Mouse (Mus musculus): ENCODE data around the gene Rnaseh2a.

- no peak for TF ChIP-seq CTCF (IDR thresholded peaks at IDR 0.05; ENCODE audit: low read depth, low read length)
- TF ChIP-seq POLR2A (IDR thresholded peaks at IDR 0.05; ENCODE audit: borderline replicate concordance, low read depth, low read length), result no peak
Observed at GRCm38 (mm10) chr8:84976031-84976762, 6.6 kb upstream of the Rnaseh2a start.

All from bone marrow macrophage, adult 2 months (primary cell).